ENCODE assay signal across 23 mouse cellular contexts in genomic region chr3:146964384-146964783, GRCm38 (mm10).
DNase-seq lines count a peak whose midpoint lies in the region; ATAC-seq and TF ChIP-seq lines count a peak whose summit lies in the region.
"Had no signal": no experiment of that assay in that cellular context is flagged by ENCODE, and none has a peak within 500 bp of the region (broad histone marks: within the 10 kb centered on the region; RNA-seq: fewer than 3 reads in every experiment).

No protein-coding gene starts in this region.

- no peak overlapping the region for H3K27ac ChIP-seq in hindbrain, embryonic 12.5 days
- H3K27ac ChIP-seq: embryonic facial prominence, embryonic 12.5 days; embryonic facial prominence, embryonic 15.5 days; forebrain, embryonic 12.5 days; forebrain, embryonic 15.5 days; hindbrain, embryonic 13.5 days; intestine, embryonic 15.5 days had no signal

- H3K4me2 ChIP-seq in hindbrain, embryonic 12.5 days (replicated peaks), result no peak overlapping the region
- H3K4me2 ChIP-seq: embryonic facial prominence, embryonic 12.5 days; embryonic facial prominence, embryonic 15.5 days; forebrain, embryonic 12.5 days; forebrain, embryonic 15.5 days; heart, embryonic 11.5 days; hindbrain, embryonic 13.5 days; intestine, embryonic 15.5 days had no signal

- H3K9me3 ChIP-seq in G1E (replicated peaks), result no peaks in the 10 kb centered on the region
- no peaks in the 10 kb centered on the region for H3K9me3 ChIP-seq in hindbrain, embryonic 12.5 days (replicated peaks)
- H3K9me3 ChIP-seq: embryonic facial prominence, embryonic 12.5 days; embryonic facial prominence, embryonic 15.5 days; forebrain, embryonic 12.5 days; forebrain, embryonic 15.5 days; hindbrain, embryonic 13.5 days; intestine, embryonic 15.5 days had no signal

- H3K9ac ChIP-seq in hindbrain, embryonic 12.5 days, result no peak overlapping the region
- H3K9ac ChIP-seq: embryonic facial prominence, embryonic 12.5 days; embryonic facial prominence, embryonic 15.5 days; forebrain, embryonic 12.5 days; forebrain, embryonic 15.5 days; hindbrain, embryonic 13.5 days; intestine, embryonic 15.5 days had no signal

- no peaks in the 10 kb centered on the region for H3K36me3 ChIP-seq in G1E (replicated peaks)
- H3K36me3 ChIP-seq in hindbrain, embryonic 12.5 days, result 0 out of 2 replicates have a peak, but pooled peaks cover 2% of the 10 kb centered on the region
- H3K36me3 ChIP-seq: embryonic facial prominence, embryonic 12.5 days; embryonic facial prominence, embryonic 15.5 days; forebrain, embryonic 12.5 days; intestine, embryonic 15.5 days had no signal

- no peaks in the 10 kb centered on the region for H3K27me3 ChIP-seq in G1E (ENCODE audit: insufficient read depth, low read length)
- H3K27me3 ChIP-seq in hindbrain, embryonic 12.5 days, result no peaks in the 10 kb centered on the region
- H3K27me3 ChIP-seq: embryonic facial prominence, embryonic 12.5 days; embryonic facial prominence, embryonic 15.5 days; forebrain, embryonic 12.5 days; forebrain, embryonic 15.5 days; hindbrain, embryonic 13.5 days; intestine, embryonic 15.5 days; Patski had no signal

- 91% methylated on average over 3 of the region's 3 CpGs for WGBS in hindbrain, embryonic 12.5 days

- no peak for DNase-seq in G1E (ENCODE audit: low spot score)
- DNase-seq in liver, result no peak
- DNase-seq in layer of hippocampus, adult 11-12 months (ENCODE audit: low spot score), result no peak
- DNase-seq: adrenal gland, postnatal 10 days; adrenal gland, postnatal 36 days; cerebellum, adult 18-20 months; cerebellum, adult 9-10 months; cerebellum, postnatal 14 days; gastrocnemius, postnatal 10 days; gastrocnemius, postnatal 36 days; heart, adult 11 months had no signal

- no peak for TF ChIP-seq CTCF in G1E (IDR thresholded peaks at IDR 0.05; ENCODE audit: low read depth, low read length)

- no peaks in the 10 kb centered on the region for H3K4me1 ChIP-seq in G1E (ENCODE audit: insufficient read depth, low read depth, low read length)
- no peaks in the 10 kb centered on the region for H3K4me1 ChIP-seq in hindbrain, embryonic 12.5 days
- H3K4me1 ChIP-seq: embryonic facial prominence, embryonic 12.5 days; embryonic facial prominence, embryonic 15.5 days; forebrain, embryonic 12.5 days; forebrain, embryonic 15.5 days; intestine, embryonic 15.5 days had no signal

- H3K4me3 ChIP-seq in G1E (ENCODE audit: low read depth, low read length), result no peak overlapping the region
- no peak overlapping the region for H3K4me3 ChIP-seq in hindbrain, embryonic 12.5 days
- H3K4me3 ChIP-seq: embryonic facial prominence, embryonic 12.5 days; embryonic facial prominence, embryonic 15.5 days; forebrain, embryonic 12.5 days; forebrain, embryonic 15.5 days; hindbrain, embryonic 13.5 days; intestine, embryonic 15.5 days had no signal

- ATAC-seq in G1E (ENCODE audit: extremely low read depth, insufficient number of reproducible peaks, low FRiP score, poor library complexity, severe bottlenecking), result peak; percentile 40; the same call in 1 of the 2 replicates
- peak; percentile 94 for ATAC-seq in common myeloid progenitor, adult 5-6 weeks (replicated peaks; ENCODE audit: low read depth, poor library complexity, severe bottlenecking)
- ATAC-seq in megakaryocyte progenitor cell, adult 5-6 weeks (replicated peaks; ENCODE audit: poor library complexity), result peak; percentile 90
- ATAC-seq in hindbrain, embryonic 12.5 days (ENCODE audit: low FRiP score), result no peak
- ATAC-seq: forebrain, embryonic 15.5 days; hindbrain, embryonic 16.5 days; intestine, embryonic 15.5 days; Patski had no signal
